Mouse (Mus musculus) telencephalon, adult 2 months (tissue): Measurements from ENCODE around the gene Olfr638.
"Not testable (repeated sequence)": the region's sequence is repeated elsewhere in the genome, so short reads cannot be mapped to it uniquely, and the experiment has no call there.

Experiments used
- DNase-seq: peaks from one replicate; pipeline ENCODE4 v3.0.0-alpha.2; 2011; ENCODE audit warnings: low read depth, low spot score

Gene Olfr638

DNA sequence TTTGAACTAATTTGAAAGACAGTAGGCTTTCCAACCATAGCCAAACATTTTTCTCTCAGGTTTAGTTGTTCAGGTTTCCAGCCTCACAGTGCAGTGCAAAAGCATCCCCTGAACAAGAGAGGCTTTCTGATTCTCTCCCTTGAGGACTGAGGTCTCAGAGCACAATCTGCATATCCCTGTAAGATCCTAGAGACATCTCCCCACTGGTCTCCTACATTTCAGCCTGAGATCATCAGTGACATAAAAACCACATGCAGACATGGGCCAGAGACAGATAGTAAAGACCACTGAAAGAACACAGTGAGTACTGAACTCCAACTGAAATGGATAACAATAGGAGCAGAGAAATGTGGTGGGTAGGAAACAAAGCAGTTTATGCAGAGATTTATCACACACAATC, at the start of gene Olfr638:
Olfr638 (plus strand) TSS at position 301 of the 400 bp plus-strand sequence.
- no peak for DNase-seq

DNA sequence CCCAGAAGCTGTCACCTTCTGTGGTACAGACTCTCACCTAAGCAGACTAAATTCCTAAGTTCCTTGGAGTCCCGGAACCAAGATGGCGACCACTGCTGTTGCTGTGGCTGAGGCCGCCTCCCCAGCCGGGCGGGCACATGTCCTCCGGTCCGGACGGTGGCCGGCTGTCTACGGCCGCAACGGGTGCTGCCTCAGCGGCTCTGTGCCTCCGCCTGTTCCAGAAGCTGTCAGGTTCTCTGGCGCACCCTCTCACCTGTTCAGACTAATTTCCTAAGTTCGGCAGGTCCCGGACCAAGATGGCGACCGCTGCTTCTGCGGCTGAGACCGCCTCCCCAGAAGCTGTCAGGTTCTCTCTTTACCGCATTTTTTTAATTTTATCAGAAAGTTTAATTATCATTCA, 31.7 kb upstream of the Olfr638 start:
- not testable (repeated sequence) for DNase-seq

DNA sequence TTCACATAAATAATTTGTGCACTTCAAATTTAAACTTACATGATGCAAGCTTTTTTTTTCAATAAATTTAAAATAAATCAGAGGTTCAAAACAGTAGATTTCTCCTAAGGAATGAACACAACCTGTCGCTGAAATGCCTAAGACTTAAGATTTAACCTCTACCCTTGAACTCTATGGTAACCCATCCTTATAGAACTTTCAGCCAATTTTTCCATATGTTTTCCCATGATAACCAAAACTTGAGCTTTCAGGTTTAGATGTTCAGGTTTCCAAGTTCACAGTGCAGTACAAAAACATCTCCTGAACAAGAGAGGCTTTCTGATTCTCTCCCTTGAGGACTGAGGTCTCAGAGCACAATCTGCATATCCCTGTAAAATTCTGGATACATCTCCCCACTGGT, 27.7 kb upstream of the Olfr638 start, which contains the start of gene Olfr635:
Olfr635 (plus strand) TSS at position 301 of the 400 bp plus-strand sequence.
- DNase-seq, result no peak

DNA sequence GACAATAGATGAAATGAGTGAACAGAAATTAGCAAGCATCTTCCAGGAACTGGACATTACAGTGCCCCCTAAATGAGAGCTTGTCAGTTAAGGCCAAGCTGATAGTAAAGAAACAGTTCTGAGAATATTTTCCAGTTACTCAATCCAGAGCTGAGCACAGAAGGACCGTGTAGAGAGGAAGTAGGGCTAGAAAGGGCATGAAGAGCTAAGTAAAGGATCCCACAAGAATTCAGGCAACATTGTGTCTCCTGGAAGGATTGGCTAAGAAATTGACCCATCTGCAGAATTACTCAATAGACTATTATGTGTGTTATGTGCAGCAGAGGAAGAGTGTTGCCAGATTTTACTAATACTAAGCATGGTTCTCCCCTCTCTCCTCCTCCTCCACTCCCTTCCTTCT, 26.8 kb upstream of the Olfr638 start:
- DNase-seq, result no peak

DNA sequence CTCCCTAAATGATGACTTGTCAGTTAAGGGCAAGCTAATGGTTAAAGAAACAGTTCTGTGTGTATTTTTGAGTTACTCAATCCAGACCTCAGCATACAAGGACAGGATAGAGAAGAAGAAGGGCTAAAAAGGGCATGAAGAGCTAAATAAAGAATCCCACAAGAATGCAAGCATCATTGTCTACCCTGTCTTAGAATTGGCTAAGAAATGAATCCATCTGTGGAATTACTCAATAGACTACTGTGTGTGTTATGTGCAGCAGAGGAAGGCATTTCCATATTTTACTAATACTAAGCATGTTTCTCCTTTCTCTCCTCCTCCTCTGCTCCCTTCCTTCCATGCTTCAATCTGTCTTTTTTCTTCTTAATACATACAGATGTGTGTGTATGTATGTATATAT, 578 bp downstream of the Olfr638 start:
- no peak for DNase-seq

DNA sequence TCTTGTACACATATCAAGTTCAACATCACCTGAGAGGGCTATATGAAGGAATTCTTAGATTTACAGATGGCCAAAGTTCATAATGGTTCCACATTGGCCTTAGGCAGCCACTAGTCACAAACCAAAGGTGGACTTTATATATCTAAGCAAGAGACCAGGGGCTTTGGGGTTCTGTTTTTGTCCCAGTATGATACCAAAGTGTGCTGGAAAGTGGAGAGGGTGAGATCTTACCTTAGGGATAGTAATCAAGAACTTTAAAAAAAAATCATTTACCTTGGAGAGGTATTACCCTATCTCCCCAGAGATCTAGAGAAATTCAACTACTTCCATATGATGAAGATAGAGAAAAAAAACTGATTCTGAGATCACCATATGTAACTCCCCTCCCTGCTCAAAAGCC, 18.7 kb downstream of the Olfr638 start, which contains the start of gene Olfr639:
Olfr639 (minus strand) TSS at position 101 of the 400 bp plus-strand sequence.
- DNase-seq, result no peak

DNA sequence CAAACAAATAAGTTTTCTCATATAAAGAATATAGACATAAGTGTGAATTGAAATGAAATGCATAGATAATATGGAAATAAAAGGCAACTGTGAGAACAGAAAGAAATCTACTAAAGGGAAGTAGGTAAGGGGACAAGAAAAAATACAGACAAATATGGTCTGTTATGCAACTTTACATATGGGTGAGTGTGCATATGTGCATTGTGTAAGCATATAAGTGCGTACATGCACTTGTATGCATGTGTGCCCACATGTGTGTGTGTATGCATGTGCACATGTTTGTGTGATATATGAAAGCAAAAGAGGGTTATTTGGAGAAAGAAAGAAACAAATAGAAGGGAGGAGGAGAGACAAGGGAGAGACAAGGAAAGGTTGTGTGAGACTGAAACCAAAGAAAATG, 20.4 kb downstream of the Olfr638 start:
- no peak for DNase-seq

DNA sequence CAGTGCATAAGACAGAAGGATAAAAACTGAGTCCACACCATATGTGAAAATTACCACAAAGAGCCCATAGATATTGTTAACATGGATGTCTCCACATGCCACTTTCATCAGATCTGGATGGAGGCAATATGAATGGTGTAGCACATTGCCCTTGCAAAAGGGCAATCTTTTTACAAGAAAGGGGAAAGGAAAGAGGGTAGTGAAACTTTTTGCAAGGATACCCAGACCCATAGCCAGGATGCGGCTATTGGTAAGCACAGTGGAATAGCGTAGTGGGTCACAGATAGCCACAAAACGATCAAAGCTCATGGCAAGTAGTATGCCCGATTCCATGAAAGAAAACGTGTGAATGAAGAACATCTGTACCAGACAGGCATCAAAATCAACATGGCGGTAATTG, 23.1 kb downstream of the Olfr638 start:
- no peak for DNase-seq

DNA sequence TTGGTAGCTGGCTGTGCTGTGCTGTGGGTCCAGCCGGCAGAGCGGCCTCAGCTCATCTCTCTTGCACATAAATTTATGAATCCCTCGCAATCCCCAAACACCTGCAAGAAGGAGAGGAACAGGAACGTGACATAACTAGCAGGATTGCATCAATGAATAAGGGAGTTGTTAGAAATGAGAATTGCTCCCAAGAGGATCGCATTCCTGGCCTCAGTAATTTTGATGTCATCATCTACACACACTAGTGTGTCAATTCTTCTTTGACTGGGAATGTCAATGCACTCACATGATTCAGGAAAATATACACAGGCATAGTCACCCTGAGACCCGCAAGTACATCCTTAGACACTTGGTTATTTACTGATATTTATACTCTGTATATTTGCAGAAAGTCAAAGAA, 26.9 kb downstream of the Olfr638 start, which contains the start of gene Olfr640:
Olfr640 (minus strand) TSS at position 101 of the 400 bp plus-strand sequence.
- DNase-seq, result no peak

DNA sequence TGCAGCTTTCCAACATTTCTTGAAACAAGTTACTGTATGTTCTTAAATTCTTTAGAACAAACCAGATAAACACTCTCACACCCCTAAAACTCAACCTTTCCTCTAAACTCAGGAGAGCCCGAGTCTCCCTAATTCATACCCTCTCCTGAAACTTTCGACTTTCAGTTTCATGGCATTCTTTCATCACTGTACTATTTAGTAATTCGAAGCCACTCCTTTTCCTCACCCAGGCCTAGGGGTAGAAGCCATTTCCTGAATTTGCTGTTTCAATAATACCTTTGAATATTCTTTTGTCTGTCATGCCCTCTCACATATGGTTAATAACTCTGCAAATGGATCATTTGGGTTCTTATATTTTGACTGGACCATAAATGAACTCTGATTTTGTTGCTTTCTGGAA, 28.4 kb downstream of the Olfr638 start:
- DNase-seq, result no peak

DNA sequence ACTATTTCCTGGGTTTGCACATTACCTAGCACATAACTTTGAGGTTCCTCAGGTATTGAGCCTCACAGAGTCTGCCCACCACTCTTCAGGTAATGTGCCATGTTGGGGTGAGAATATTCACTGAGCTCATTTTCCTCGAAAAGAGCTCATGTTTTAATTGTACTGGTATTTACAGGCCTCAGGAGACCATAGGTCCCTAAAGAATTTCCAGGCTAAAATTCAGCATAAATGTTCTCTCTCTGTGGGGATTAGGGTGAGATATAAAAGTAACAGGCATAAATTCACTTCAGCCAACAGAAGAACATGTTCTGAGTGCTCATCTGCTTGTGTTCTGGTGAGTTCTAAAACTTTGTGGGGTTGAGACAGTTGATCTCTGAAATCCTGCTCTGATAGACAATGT, 36.6 kb downstream of the Olfr638 start, which contains the start of gene Olfr641:
Olfr641 (plus strand) TSS at position 301 of the 400 bp plus-strand sequence.
- DNase-seq, result no peak

DNA sequence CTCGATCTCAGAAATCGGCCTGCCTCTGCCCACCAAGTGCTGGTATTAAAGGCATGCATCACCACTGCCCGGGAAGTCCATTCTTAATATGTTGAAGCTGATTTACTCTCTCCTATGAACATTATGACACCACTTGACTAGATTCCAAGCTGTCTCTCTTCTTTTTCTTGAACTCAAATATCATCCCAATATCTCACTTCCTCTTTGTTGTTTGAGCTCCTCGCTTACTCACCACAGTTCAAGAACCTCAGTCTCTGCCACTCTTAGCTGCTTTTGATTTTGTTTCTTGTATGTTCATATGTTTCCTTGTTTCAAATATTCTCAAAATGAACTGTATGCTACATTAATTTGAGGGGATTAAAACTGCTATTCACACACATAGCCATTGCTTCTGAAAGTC, 52.2 kb downstream of the Olfr638 start:
- DNase-seq, result no peak

DNA sequence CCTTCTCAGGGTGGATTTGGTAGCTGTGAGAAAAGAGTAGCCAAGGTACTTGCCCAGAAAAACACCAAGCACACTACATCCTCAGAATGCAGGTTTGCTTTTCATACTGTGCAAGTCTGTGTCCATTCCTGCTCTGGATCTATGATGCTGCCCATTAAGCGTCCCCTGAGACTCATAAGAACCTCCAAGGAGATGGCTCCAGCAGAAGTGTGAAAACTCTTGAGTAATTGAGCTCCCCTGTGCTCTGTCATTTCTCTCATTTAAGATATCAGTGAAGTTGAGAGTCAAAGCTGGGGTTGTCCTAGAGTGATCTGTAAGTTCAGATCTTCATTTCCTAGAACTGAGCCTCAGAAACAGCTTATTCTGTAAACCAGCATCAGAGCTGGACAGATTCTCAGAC, 54.0 kb downstream of the Olfr638 start, which contains the start of gene Olfr642:
Olfr642 (minus strand) TSS at position 101 of the 400 bp plus-strand sequence.
- no peak for DNase-seq
